Mouse (Mus musculus) retina, adult 2 months (tissue): ENCODE measurements around the gene Aqp9.
"Not testable (repeated sequence)": the region's sequence is repeated elsewhere in the genome, so short reads cannot be mapped to it uniquely, and the experiment has no call there.

Source experiments
- DNase-seq: peaks from one replicate; pipeline ENCODE4 v3.0.0-alpha.2; 2012; ENCODE audit warnings: low read depth, low spot score

The Aqp9 gene

DNA sequence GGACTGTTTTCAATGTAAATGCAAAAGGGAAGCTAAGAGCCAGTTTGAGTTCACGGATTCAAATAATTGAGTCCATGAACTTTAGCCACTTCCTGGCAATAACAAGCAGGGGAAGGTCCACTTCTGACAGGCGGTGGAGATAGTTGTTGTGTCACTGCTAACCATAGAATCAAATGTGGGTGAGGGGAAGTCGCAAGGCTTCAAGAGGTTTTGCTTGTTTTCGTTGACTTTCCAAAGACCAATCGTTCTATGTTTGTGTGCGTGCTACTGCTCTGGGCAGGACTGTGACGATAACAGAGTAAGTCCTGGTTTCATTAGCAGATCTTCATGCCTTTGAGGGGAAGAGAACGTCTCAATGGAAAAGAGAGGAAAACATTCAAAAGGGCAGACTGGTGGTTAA, 28.3 kb downstream of the Aqp9 start:
- no peak for DNase-seq

DNA sequence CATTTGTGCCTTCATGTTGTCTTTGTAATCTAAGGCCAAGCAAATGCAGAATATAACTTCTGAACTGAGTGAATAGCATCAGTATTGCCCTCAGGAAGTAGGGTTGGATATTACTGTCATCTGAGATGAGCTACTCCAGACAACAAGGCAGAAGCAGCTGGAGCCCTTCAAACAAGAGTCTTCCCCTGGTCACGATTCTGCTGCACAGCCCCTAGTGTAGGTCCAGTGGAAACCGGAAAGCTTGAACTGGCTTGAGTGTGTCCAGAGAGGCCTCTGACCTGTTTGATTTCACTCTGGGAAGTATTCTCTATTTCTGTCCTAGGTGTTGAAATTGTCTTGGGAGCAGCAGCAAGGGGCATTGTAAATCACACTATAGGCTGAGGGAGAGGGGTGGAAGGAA, 29.5 kb downstream of the Aqp9 start:
- DNase-seq: no peak

DNA sequence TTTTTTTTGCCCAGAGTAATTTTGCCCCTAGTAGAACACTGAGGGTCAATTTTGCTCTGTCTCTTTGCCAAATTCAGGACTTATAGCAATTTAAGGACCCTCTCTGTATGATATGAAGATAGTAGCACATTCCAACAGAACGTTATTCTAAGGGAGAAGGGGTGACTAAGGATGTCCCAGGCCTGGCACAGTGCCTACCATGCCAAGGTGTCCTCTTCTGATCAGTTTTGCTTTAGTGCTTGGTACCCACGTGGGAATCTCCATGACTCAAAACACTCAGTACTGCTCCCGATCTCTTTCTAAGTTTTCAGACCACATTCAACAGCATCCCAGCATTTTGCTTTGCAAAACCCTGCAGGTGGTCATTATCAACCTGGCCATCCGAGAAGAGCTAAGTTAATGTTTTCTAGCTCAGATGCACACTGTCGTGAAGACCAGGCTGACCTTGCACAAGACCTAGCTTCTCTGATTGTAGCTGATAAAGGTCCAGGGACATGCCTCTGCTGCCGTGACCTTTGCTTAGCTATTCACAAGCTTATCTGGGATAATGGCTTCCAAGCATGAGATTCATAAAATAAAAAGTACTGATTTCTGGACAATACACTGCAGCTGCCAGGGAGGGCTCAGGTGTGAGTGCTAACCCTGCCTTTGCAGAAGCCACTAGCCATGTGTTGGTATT, 31.1 kb downstream of the Aqp9 start:
- DNase-seq: no peak

DNA sequence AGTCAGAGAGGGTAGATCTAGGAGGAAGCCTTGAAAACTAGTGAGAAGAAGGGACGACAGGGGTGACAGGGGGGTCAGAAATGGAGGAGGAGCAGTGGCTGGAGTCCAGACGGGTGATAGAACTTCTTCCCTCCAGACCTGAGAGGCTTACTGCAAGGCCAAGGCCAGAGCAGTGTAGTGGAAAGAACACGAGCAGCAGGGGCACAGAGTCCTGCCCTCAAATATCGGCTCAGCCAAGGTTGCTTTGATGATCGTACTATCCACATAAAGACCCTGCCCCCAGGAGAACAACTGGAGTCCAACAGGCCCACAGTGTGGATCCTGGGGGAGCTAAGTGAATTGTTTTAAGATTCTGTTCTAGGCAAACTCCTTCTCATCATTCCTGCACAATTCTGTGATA, 33.4 kb downstream of the Aqp9 start:
- no peak for DNase-seq

DNA sequence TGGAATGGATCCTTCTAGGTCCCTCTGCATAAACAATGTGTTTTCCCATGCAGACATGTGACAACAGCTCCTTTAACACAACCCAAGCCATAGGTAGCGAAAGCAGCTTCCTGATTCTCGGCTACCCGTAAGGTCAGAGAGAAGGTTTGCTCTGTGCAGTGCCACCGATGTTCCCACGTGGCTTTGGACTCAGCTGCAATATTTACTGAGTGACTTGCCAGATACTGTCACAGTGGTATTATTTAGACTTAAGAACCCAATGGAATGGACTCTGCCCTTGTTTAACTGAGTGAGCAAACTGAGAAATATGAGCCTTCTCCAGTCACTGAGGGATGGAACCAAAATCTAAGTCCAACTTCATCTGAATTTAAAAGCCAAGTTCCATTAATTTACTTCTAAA, 35.3 kb downstream of the Aqp9 start:
- DNase-seq: no peak

DNA sequence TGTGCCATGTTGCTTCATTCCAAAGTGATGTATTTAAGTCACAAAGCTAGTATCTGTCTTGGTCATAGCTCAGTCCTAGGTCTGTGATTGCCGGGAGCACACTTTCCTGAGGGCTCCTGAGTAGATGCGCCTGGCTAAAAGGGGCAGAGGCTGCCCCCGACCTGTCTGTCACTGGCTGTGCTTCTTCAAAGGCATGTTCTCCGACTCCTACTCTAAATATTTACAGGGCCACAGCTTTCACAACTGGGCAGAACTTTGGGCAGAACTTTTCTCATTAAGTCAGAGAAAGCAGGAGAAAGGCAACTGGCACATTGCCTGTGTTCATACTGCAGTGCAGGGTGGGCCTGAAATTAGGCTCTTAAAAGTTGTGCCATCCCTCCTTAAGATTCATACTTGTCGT, 36.7 kb downstream of the Aqp9 start:
- no peak for DNase-seq

DNA sequence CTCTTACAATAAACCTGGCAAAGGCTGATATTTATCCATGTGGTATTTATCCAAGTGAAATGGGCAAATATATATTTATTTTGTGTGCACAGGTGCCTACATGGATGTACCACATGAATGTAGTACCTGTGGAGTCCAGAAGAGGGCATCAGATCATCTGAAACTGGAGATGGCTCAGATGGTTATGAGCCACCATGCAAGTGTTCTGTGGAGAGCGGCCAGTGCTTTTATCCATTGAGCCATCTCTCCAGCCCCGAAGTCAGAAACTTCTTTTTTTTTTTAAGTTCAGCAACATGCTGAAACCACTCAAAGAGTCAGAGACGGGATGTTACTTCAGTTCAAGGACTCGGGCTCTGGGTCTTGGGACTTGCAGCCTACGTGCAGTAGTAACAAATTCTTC, 39.6 kb downstream of the Aqp9 start:
- no peak for DNase-seq

DNA sequence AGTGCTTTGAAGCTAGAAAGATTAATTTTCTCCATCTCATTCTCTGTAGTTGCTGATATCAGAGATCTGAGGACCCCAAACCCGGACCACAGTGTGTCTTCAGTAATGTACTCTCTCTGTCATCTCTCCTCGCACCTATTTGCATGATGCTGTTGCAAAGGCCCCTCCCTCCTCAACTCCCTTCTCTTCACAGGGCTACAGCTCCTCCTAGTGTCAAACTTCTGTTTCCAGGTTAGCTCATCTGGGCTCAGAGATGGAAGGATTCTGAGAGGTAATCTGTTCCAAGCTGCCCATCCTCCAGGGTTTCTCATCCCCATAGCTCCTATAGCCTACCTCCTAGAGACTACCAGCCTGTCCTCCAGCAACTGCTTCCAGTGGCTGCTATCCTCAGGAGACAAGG, 42.3 kb downstream of the Aqp9 start:
- DNase-seq: no peak

DNA sequence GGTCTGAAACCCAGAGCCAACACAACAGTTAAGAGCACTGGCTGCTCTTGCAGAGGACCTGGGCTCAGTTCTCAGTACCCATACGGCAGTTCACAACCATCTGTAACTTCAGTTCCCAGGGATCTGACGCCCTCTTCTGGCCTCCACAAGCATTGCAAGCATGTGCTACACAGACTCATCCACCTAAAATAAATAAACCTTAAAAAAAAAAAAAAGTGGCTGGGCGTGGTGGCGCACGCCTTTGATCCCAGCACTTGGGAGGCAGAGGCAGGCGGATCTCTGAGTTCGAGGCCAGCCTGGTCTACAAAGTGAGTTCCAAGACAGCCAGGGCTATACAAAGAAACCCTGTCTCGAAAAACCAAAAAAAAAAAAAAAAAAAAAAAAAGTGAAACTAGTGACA, 45.4 kb downstream of the Aqp9 start:
- not testable (repeated sequence) for DNase-seq

DNA sequence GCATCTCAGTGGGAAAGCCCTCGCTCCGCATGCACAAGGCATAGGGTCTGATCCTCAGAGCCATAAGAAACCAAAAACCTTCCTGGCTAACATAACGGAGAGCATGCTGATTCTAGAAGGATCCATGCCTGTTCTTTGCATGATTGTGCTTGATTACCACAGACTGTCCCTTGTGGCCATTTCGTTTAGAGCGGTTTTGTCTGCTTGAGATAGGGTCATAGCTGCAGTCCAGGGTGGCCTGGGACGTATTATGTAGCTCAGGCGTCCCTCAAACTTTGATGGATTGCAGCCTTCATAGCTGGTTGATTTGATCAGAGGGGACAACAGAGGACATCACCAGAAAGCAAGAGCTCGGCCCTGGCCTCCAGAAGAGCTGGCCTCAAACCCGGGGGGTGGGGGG, 47.6 kb downstream of the Aqp9 start:
- no peak for DNase-seq

DNA sequence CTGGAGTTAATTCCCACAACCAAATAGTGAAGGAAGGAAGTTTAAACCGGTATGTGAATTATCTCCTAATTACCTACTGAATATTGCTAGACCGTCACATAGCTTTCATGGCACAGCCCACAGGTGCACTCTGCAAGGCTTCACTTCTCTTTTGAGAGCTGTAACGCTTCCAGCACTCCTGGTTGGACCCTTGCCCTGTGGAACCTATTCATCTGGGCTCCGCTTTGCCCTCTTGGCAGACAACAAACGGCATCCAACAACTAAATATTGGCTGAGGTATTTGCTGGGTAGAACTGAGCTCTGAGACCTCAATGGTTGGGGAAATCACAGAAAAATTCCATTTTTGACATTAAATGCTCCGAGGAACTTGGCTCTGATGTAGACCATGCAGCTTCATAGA, 55.3 kb downstream of the Aqp9 start:
- no peak for DNase-seq

DNA sequence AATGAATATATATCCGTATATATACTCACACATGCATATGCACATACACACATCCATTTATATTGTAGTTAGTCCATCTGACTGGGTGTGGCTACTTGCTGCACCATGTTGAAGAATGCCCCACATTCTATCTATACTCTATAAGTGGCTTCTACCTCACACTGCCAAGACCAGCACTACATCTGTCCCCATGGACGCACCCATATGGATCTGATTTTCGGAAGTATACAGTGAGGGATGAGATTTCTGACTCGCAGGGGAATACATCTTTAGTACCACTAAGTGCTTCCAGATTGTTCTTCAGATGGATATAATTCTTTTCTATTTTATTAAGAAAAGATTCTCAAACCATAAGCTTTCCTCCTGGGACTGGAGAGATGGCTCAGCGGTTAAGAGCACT, 65.0 kb downstream of the Aqp9 start:
- DNase-seq: no peak

DNA sequence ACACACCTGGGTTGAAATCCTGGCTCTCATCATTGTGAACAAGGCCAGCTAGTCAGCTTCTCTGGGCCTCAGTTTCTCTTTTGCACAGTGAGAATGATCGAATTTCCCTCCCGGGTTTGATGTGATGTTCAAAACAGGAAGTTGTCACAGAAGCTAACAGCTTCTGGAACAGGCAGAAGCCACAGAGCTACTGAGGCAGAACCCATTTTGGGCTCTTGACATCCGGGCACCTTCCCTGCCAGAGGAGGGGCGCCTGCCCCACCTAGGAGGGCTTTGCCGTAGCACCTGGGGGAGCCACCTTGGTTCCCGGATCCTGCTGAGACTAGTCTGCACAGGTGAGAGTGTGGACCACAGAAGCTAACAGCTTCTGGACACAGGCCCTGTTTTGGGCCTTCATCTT, 74.4 kb downstream of the Aqp9 start:
- DNase-seq: no peak

DNA sequence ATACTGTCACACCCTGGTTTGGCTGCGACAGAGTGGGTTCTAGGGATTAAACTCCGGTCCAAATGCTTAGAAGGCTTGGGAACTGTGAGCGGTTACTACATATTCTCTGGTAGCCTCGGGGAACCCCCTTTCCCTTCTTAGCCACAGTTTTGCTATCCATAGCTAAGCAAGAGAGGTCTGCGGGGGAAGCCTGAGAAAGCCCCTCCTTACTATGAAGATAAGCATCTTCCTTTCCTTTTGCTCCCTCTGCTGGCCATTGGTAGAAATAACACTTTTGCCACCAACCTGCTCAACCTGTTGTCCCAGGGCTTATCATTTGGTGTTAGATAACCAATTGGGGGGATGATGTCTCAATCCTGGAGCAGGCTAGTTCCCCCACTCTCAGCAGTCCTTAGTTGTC, 76.4 kb downstream of the Aqp9 start:
- DNase-seq: peak; percentile 28

DNA sequence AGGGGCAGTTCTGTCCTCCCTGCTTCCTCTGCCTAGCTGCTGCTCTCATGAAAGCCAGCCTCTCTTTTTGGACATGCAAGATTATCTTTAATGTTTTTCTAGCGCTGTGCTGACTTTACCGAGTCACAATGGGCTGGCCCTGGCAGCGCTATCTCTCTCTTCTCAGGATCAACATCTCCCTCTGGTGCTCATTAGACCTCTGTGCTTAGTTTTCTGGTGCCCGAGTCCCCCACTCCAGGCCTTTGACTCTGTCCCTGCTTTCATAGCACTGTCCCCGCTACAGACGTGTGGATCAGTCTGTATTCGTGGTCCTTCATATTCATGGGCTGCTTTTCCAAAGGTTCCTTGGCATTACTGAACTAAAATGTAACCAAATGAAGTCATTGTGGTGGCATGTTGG, 89.3 kb downstream of the Aqp9 start:
- no peak for DNase-seq

DNA sequence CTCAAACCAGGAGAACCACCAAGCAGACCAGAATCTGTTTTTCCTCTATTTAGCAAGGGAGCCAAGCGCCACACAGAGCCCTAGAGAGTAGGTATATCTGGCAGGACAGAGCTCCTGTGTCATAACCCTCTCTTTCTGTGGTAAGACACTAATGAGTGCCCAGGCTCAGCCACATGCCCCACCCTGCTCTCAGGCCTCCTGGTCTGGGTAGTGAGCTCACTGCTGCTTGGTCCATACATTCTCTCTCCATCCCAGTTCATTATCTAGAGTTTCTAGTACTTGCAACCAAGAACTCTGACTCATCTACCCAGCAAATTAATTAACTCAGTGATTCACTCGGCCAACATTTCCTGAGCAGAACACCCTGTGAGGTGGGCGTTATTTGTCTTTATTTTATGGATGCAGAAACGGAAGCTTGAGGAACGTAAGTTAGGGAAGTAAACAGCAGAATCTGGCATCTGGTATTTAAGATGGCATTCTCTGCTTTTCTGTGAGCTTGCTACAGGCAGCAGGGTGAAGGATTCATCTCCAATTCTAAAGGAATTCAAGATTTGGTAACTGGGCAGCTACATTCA, 91.1 kb downstream of the Aqp9 start:
- DNase-seq: no peak

DNA sequence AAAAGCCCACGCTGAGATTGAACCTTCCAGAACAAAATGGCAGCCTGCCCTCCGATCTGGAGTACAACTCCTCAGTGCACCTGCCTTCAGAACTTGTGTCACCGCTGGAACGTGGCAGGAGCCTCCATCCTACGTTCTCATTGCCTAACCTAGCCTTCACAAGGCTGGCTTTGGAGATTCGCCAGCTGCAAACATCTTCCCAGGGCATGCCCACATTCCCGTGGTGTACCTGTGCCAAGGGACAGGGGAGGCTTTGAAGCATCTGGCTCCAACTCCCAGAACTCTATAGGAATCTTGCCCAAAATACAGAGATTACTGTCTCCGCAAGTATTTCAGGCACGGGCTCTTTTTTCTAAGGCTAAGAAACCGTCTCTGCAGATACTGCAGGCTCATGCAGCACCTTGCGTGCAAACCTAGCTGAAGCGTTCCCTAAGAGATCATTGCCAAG, 92.3 kb downstream of the Aqp9 start:
- DNase-seq: no peak

DNA sequence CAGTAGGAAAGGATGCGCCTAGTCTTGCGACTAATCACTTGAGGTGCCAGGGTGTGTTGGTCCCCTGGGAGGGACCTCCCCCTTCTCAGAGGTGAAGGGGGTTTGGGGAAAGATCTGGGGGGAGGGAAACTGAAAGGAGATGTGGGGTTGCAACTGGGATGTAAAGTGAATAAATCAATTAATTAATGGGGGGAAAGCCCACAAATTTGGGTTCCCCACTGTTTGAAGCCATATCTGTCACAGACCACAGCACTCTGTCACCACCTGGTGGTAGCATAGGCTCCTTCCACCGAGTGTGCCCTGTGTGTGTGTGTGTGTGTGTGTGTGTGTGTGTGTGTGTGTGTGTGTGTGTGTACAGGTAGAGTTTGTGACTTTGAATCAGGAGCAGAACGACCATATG, 94.7 kb downstream of the Aqp9 start:
- no peak for DNase-seq

DNA sequence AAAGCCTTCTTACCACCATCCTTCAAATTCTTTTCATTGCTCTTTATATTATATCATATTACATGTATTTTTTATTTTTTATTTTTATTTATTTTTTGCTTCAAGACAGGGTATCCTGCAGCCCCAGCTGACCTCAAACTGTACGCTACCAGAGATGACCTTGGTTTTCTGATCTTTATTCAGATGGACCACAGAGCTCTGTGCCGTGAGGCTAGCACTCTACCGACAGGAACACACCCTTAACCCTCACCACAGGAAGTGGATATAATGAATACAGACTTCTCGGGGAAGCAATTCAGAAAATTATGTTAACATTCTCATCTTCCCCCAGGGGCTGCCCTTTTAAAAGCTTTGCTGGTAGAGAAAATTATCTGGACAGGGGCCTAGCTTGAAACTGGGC, 95.4 kb downstream of the Aqp9 start:
- DNase-seq: no peak

DNA sequence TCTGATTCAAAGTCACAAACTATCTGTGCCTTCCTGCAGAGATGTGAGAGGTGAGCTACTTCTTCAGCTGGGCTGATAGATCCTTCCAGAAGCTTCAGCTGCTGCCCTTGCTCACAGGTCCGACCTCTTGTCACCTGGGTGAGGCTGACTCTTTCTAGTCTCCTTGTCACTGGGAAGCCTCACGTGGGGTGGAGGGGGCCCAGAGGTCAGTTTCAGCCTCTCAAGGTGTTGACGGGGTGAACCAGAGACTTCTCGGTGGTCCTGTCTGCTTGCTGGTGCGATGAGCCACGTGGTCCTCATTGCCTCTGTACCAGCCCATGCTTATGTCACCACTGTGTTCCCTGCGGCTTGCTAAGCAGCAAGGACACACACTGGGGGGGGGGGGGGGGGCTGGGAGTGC, 96.0 kb downstream of the Aqp9 start:
- DNase-seq: no peak

DNA sequence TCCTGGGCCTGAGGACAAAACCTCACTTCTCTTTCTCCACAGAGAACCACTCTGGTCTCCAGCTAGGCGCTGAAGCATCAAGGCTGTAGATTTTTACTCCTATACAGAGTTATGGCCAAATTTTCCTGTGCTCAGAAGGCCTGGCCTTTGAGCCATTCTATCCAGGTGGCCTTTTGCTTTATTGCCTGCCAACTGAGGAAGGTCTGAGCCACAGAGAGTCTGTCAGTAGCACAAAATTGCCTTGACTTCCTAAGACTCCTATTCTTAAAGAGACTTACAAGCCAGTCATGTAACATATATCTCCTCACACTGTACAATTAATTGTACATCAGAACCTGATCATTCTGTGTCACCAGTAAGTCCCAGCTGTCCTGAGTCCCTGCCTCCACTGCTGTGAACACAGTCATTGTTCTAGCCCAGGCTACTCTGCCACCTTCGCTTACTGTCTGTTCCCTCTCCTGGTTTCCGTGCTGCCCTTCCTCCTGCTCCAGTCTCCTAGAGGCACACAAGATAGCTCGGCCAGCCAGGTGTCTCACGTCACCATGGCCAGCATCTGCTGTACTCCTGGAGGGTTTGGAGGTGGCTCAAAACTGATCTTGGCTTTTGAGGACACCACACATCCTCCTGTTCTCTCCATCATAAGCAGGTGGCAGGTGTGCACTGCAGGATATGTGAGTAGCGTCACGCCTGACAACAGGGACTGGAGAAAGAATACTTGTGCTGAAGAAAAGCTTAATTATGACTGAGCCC, 96.7 kb downstream of the Aqp9 start:
- no peak for DNase-seq

DNA sequence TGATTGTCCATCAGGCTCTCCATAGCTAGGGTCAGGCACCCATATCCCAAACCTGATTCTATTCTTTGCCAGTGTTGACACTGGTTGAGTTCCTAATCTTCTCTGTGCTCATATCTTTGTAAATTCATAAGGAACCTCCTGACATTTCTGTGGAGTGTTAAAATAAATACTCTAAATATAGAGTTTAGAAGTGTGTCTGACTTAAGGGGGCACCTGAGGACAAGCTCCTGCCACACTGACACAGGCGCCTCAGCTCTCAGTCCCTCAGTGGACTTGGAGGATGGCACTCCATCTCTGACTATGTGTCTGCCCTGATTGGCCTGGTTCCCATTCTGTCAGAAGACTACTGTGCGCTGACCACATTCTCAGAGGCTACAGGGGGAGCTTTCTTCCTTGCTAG, 97.9 kb downstream of the Aqp9 start:
- no peak for DNase-seq

DNA sequence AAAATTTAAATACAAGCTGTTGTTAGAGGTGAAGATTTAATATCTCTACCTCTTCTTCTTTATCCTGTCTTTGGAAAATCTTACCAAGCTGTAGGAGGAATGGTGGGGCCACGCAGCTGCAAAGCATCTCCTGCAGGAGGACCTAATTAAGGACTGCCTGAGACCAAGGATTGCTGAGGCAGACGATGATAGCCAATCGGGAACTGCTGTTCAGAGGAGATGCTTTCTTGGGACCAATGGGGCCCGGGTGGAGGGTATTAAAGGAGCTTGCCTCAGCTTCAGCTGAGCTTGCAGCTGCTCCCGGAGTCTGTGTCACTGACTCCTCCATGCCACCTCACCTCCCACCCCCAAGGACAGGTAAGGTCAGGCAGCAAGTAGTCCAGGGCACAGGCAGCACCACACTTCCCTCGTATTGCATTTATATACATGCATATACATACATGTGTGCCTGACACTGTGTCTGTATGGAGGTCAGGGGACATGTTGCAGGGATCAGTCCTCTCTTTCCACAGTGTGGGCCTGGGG, 99.6 kb downstream of the Aqp9 start:
- no peak for DNase-seq
